Mouse (Mus musculus) testis, adult 2 months (tissue): Measurements from ENCODE around the gene Mrps21. TPM values are rescaled to one million over a fixed set of nuclear protein-coding genes. Genes with fewer than 3 reads are reported as not detected.
"Not testable (repeated sequence)": the region's sequence is repeated elsewhere in the genome, so short reads cannot be mapped to it uniquely, and the experiment has no call there.

Experiments used
- H3K27ac ChIP-seq: fragments of 200-500 bp; 2 replicates; pipeline ENCODE4 v1.5.1; 2012; ENCODE audit warnings: low read depth, low read length; ENCODE audit not compliant: control insufficient read depth, insufficient read depth
- H3K27me3 ChIP-seq: fragments of 200-500 bp; 2 replicates; pipeline ENCODE4 v1.6.1; 2012; ENCODE audit warnings: mild to moderate bottlenecking, low read length, moderate library complexity; ENCODE audit not compliant: control insufficient read depth, insufficient read depth
- H3K36me3 ChIP-seq: fragments of 200-500 bp; 2 replicates; pipeline ENCODE4 v1.6.1; 2012; ENCODE audit warnings: mild to moderate bottlenecking, low read length; ENCODE audit not compliant: control insufficient read depth, insufficient read depth
- H3K4me1 ChIP-seq: fragments of 200-500 bp; 2 replicates; pipeline ENCODE4 v1.6.1; 2012; ENCODE audit warnings: low read length; ENCODE audit not compliant: control insufficient read depth, insufficient read depth
- H3K4me3 ChIP-seq: fragments of 200-500 bp; 2 replicates; pipeline ENCODE4 v1.5.1; 2012; ENCODE audit warnings: low read depth, mild to moderate bottlenecking, low read length, moderate library complexity, mixed read lengths; ENCODE audit not compliant: control insufficient read depth
- CTCF ChIP-seq: fragments of 200-500 bp; IDR thresholded peaks from 2 replicates; pipeline ENCODE4 v1.5.1; 2012; ENCODE audit warnings: low read depth, mild to moderate bottlenecking, inconsistent platforms, low read length, moderate library complexity; ENCODE audit not compliant: control insufficient read depth, insufficient read depth, insufficient replicate concordance
- POLR2A ChIP-seq: fragments of 200-500 bp; IDR thresholded peaks from 2 replicates; pipeline ENCODE4 v1.6.1; 2012; ENCODE audit warnings: low read depth, mild to moderate bottlenecking, inconsistent platforms, low read length, moderate library complexity; ENCODE audit not compliant: control insufficient read depth
- polyA plus RNA-seq: library from polyadenylated mRNA; depleted of rRNA; stranded (reverse); fragments of >200 nt; gene quantifications from 2 replicates; pipeline ENCODE4 v1.2.3, GENCODE M21; 2012

Gene Mrps21
- polyA plus RNA-seq, 1 experiment: 30.5 TPM

- Histone ChIP-seq H3K4me1 (peaks cover 11% of the 10 kb centered on the region), H3K27ac (no peak overlapping the region), H3K36me3 (no peaks in the 10 kb centered on the region), H3K4me3 (no peak overlapping the region), H3K27me3 (no peaks in the 10 kb centered on the region)
- TF ChIP-seq CTCF: no peak
- TF ChIP-seq POLR2A: no peak
Observed at GRCm38 (mm10) chr3:95899800-95900524, 28.6 kb upstream of the Mrps21 start.

- not testable (repeated sequence) for H3K27ac ChIP-seq, H3K4me3 ChIP-seq, H3K4me1 ChIP-seq, H3K36me3 ChIP-seq, H3K27me3 ChIP-seq
Observed at GRCm38 (mm10) chr3:95895501-95895900, 24.2 kb upstream of the Mrps21 start.

- H3K27me3 ChIP-seq: no peaks in the 10 kb centered on the region
Observed at GRCm38 (mm10) chr3:95894317-95895160, 23.2 kb upstream of the Mrps21 start.

GRCm38 (mm10) chr3:95893606-95894316 lies 22.4 kb upstream of the Mrps21 start, which contains the start of gene Aph1a:
TSS of gene Aph1a (plus strand) at chr3:95893969.
- Histone ChIP-seq H3K4me3 (peak within 1 kb of the TSS; percentile 84), H3K27ac (peak within 1 kb of the TSS; percentile 85)
- H3K36me3 ChIP-seq, H3K4me1 ChIP-seq, H3K27me3 ChIP-seq: not testable (repeated sequence)

More at GRCm38 (mm10) chr3:95894317-95895160, 23.2 kb upstream of the Mrps21 start:
- no peak for TF ChIP-seq CTCF
- no peak for TF ChIP-seq POLR2A
- no peaks in the 10 kb centered on the region for H3K36me3 ChIP-seq
- H3K4me3 ChIP-seq: peak overlapping the region; percentile 84
- H3K27ac ChIP-seq: peak overlapping the region; percentile 85
- peaks cover 5% of the 10 kb centered on the region for H3K4me1 ChIP-seq

GRCm38 (mm10) chr3:95893126-95893525 lies 21.8 kb upstream of the Mrps21 start:
- Histone ChIP-seq H3K36me3 (no peaks in the 10 kb centered on the region), H3K27ac (peak overlapping the region; percentile 63; the same call in 1 of the 2 replicates), H3K4me3 (no peak overlapping the region; the same call in 1 of the 2 replicates), H3K4me1 (peaks cover 5% of the 10 kb centered on the region), H3K27me3 (no peaks in the 10 kb centered on the region)
- TF ChIP-seq POLR2A (no peak), CTCF (no peak)

- Histone ChIP-seq H3K4me1 (peaks cover 5% of the 10 kb centered on the region), H3K27ac (peak overlapping the region; percentile 73), H3K27me3 (no peaks in the 10 kb centered on the region), H3K36me3 (no peaks in the 10 kb centered on the region), H3K4me3 (no peak overlapping the region)
- TF ChIP-seq POLR2A (no peak), CTCF (no peak)
Observed at GRCm38 (mm10) chr3:95892066-95893052, 21.0 kb upstream of the Mrps21 start.
